Mouse (Mus musculus): Measurements from ENCODE around the gene Atp11a. TPM values are rescaled to one million over a fixed set of nuclear protein-coding genes. Genes with fewer than 3 reads are reported as not detected.

Atp11a gene
- 10 to 100 TPM; 50.1 to 52.6 TPM for total RNA-seq (2021)

DNA sequence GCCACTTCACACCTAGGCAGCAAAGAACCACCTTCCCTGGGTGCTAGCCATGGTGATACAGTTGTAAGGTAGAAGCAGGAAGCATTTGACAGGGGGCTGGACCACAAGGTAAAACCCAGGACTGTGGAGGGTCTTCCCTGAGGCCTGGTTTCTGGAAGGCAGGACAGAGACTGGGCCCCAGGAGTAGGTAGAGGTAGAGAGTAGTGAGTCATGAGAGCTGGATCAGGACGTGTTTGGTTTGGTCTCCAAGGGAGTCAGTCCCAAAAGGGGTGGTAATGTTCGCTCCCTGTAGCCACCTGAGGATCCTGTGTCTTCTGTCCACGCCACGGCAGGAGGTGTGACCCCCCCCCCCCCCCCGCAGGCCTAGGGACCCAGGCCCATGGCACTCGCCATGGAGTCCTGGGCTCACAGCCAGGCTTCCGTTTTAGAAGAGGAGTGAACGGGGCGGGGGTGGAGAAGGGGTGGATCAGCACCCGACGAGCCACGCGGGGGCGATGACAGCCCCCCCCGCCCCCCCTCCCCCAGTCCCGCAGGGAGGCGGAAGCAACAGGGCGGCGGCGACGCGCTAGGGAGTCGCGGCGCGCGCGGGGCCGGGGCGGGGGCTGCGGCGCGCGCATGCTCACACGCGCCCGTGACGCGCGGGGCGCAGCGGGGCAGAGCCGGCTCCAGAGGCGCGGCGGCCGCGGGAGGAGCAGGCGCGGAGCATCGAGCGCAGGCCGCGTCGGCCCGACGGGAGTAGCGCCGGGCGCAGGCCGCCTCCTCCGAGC, at the start of gene Atp11a:
Gene Atp11a, plus strand, starts transcription at position 624 of the 767 bp plus-strand sequence.
- intact Hi-C loops (cut with DNase I), result loop anchor here (5.0 kb wide), 1 partner anchor 61 kb away; no protein-coding TSS in a partner anchor

DNA sequence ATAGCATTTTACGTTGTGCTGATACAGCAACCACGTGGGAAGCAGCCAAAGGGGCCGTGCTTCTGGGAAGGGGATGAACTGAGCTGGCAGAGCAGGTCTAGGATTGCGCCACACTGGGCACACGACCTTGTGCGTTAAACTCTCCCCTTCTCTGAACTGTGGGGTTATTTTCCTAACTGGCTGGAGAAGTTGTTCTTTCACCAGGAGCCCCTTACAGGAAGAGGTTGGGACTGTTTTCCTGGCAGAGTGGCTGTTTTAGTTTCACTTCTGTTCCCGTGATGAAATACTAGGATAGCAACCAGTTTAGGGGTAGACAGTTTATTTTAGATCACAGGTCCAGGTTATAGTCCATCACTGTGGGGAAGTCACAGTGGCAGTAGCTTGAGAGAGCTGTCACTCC, 45.2 kb upstream of the Atp11a start:
- intact Hi-C loops (cut with DNase I), result no loop called here
- no peak for DNase-seq (ENCODE audit: extremely low spot score in 1 of 2, low spot score in 2 of 2)

More for the DNA sequence above, at the start of gene Atp11a:
- peak in 1 of 2 experiments; percentile 85 for DNase-seq (ENCODE audit: extremely low spot score in 1 of 2, low spot score in 2 of 2)

DNA sequence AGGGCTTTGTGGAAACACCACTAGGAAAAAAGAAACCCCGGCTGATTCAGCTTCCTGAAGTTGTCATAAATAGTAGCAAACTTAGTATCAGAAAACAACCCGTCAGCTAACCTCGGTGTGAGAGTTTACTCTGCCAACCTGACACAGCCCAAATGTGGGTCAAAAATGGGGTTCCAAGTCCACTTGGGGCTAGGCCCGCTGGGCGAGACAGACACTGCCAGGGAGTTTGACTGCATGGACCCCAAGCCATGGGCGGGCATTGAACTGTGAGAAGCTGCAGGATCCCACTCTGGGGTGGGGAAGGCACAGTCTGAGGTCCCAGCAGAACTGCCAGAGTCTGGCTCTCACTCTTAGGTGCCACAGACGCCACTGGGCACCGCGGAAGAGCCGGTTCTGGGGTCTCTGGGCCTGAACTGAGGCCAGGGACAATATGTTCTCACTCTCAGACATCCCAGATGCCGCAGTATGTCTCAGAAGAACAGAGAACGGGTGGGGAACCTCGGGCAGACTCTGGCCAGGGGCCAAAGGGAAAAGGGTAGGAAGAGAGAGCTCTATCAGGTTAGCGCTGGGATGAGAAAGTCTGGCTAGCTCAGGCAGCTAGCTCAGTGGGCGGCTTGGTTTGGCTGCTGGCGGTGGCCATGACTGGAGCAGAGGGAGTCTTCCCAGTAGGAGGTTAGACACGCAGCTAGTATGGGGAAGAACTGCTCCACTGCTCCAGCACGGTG, 40.8 kb upstream of the Atp11a start:
- intact Hi-C loops (cut with DNase I), result no loop called here
- no peak for DNase-seq (ENCODE audit: extremely low spot score in 1 of 2, low spot score in 2 of 2)

DNA sequence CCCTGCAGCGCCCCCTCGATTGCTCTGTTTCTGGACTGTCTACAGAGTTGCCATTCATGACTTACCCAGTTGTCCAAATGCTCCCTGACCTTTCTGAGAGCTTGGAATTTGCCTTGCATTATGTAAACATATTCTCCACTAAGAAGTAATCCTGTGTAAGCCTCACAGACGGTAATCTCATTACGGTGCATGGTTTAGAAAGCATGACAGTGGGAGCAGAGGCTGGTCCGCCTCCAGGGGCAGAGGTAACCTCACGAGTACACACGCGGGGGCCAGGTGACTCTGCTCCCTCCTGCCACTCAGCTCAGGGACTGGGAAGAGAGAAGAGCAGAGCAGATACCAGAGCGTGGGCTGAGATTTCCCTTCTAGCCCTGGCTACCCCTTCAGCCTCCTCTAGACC, 37.7 kb upstream of the Atp11a start:
- no peak for DNase-seq (ENCODE audit: extremely low spot score in 1 of 2, low spot score in 2 of 2)
- intact Hi-C loops (cut with DNase I), result no loop called here

DNA sequence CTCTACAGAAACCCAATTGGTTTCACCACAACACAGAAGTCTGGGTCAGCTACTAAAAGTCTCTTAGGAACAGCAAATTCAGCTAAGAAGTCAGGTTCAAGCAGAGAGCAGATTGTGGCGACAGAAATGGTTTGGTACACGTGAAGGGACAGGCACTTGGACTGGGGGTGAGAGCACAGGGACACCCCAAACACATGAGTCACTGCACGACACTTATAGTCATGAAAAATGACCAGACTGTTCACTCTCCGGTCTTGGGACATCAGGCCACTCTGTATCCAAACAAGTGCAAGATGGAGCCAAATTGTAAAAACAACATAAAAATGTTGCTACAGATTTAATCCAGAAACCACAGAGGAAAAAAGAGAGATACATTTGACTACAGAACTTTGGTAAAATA, 28.2 kb upstream of the Atp11a start:
- intact Hi-C loops (cut with DNase I), result no loop called here
- DNase-seq (ENCODE audit: extremely low spot score in 1 of 2, low spot score in 2 of 2), result no peak

DNA sequence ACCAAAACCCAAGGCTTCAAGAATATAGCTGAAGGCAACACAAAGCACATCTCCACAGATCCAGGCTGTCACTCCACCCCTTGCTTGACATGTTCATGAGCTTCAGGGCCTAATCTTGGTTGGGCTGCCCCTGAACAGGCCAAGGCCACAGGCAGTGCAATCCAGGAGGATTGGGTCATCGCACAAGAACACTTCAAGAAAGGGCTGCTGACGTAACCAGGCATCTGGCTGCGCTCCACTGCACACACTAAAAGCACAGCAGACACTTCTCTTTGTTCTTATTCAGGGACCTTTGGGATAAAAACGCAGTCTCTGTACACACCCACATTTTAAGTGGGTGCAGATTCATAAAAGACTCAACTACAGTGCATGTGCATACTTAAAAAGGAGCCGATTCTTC, 26.0 kb upstream of the Atp11a start:
- intact Hi-C loops (cut with DNase I), result no loop called here
- DNase-seq (ENCODE audit: extremely low spot score in 1 of 2, low spot score in 2 of 2), result no peak

DNA sequence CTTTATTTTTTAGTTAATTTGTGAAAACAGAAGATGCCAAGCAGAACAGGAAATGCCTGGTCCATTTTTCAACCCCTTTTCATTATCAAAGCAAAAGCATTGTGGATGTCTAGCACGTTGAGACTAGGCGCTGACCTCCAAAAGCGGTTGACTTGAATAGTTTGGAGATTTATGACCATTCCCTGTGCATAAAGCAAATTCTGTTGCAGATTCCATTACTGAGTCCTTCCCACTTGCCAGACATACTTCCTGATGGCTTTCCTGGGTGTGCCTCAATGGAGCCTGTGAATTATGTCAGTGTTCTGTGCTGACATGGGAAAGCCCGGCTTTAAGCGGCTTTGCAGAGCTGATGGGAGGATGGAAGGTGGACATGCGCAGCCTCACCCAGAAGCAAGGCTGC, 24.4 kb upstream of the Atp11a start:
- intact Hi-C loops (cut with DNase I), result no loop called here
- DNase-seq (ENCODE audit: extremely low spot score in 1 of 2, low spot score in 2 of 2), result no peak

DNA sequence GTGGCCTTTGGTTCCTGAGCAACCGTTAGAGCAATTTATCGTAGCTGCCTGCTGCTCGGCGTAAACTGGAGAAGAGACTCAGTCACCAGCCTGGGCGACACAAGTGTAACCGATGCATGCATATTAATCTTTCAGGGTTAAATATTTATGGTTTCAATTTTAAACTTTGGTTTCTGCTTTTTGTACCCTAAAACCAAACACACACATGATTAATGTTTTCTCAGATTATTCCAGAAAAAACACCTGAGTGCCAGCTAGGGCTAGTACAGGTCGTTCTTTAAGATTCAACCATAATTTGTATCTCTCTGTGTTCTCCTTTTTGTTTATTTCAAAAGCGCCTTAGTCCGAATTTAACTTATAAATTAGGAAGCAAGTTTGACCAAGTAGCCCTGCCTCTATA, 17.7 kb upstream of the Atp11a start:
- no peak for DNase-seq (ENCODE audit: extremely low spot score in 1 of 2, low spot score in 2 of 2)
- intact Hi-C loops (cut with DNase I), result no loop called here

DNA sequence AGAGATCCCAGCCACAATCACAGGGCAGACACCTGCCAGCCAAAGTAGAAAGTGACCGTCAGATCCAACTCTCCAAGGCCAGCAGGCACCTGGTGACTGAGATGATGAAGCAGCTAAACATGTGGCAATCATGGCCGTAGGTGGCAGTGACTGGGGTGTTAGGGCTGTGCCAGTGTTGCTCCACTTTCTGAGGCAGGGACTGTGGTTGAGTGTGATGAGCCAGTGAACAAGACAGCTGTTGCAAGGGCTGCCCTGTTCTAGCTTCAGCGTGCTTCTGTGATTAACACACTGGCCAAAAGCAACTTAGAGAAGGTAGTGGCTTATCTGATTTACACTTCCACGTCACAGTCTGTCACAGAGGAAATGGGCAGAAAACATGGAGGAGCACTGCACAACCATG, 13.4 kb upstream of the Atp11a start:
- DNase-seq (ENCODE audit: extremely low spot score in 1 of 2, low spot score in 2 of 2), result no peak
- intact Hi-C loops (cut with DNase I), result no loop called here

DNA sequence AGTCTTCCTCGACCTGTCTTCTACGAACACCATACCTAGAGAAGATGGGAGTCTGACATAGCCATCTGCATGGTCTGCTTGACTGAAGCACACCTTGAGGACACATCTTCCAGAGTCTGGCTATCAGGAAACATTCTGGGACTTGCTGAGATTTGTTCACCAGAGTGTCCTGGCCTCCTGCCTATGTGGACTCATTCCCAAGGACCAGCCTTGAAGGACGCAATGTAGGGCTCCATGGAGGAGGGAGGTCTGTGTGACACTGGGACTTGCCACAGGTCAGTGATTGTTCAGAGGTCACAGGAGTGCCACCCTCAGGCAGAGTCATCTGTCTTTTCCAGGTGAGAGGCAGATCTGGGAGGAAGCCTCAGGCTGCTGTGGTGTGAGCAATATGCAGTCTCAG, 8.6 kb upstream of the Atp11a start:
- DNase-seq (ENCODE audit: extremely low spot score in 1 of 2, low spot score in 2 of 2), result no peak
- intact Hi-C loops (cut with DNase I), result no loop called here

DNA sequence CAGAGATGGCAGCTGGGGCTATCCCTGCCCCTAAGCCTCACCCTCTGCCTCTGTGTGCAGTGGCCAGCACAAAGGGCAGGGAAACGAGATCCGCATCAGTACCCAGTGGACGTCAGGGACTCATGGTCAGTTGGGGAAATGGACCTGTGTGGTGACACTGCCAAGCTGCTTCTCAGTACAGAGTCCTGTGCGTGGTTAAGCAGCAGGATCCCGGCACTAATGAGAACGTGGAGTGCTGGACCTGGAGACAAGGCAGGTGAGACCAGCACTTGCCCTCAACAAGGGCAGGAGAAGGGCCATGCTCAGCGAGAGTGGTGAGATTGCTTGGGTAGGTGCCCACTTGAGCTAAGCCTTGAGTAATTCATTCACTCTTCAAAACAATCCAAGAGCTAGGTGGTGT, 7.7 kb upstream of the Atp11a start:
- no peak for DNase-seq (ENCODE audit: extremely low spot score in 1 of 2, low spot score in 2 of 2)
- intact Hi-C loops (cut with DNase I), result no loop called here

DNA sequence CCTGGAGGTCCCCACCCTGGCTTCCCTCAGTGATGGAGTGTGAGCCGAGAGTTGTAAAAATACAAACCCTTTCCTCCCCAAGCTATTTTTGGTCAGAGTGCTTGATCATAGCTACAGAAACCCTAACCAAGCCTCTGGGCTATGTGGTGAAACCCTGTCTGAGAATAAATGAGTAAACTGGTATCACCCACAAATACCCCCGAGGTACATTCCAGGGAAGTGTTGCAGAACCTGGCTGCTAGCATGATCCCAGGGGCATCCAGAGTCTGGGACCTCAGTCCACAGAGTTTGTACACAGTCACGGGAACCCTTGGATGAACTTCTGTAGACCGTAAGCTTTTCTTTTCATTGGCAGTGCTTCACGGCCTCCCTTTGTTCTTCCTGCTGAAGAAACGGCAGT, 3.8 kb upstream of the Atp11a start:
- no peak for DNase-seq (ENCODE audit: extremely low spot score in 1 of 2, low spot score in 2 of 2)
- intact Hi-C loops (cut with DNase I), result no loop called here

DNA sequence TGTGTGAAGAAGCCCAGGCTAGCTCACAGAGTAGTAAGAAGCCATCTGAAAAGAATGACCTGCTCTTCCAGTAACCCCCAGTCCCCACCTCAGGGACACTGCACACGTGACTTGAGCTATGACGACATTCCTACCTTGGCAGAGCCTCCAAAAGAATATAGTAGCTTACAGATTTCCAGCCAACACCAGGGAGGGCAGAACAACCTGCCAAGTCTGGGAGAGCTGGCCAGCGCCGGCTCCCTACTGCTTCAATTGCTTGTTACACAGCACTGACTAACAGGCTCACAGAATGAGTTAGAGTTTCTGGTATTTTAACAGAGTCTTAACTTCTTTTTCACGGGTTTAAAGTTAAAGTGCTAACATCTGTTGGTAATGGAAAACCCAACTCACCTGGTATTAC, 2.7 kb upstream of the Atp11a start:
- intact Hi-C loops (cut with DNase I), result no loop called here

DNA sequence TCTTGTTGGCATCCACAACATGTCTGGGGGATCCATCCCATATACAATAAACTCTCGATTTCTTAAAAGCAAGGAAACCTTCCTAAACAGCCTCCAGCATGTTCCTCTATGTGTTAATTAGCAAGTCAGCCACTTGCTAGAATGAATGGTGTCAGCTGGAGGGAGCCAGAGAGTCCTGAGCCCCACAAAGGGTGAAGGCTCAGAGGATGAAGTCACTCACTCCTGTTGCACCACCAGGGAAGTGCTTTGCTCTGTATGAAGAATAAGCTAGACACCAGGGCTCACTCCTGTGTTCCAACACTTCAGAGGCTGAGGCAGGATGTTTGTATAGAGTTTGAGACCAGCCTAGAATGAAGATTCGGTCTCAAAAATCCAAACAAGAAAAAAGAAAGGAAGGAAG, 1.5 kb upstream of the Atp11a start:
- intact Hi-C loops (cut with DNase I), result loop anchor here (5.0 kb wide), 1 partner anchor 62 kb away; no protein-coding TSS in a partner anchor
- DNase-seq (ENCODE audit: extremely low spot score in 1 of 2, low spot score in 2 of 2), result no peak

More for the DNA sequence above, 2.7 kb upstream of the Atp11a start:
- no peak for DNase-seq (ENCODE audit: extremely low spot score in 1 of 2, low spot score in 2 of 2)

DNA sequence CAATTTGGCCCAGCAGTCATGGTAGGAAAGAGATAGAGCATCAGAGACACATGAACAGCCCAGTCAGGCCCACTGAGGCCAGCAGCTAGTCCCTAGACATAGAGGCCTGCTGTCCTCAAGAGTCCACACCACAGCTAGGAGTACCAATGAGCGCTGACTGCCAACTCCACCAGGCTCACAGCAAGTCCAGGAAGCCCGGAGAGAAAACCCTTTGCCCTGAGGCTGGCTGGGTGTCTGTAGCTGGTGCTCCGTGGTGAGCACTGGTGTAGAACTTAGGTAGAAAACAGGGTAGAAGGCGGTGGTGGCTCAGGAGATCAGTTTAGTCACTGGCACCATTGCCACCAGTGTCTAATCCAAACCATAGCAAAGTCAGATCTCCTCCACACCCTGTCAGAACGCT, 988 bp upstream of the Atp11a start:
- intact Hi-C loops (cut with DNase I), result loop anchor here (5.0 kb wide), 1 partner anchor 61 kb away; no protein-coding TSS in a partner anchor
- no peak for DNase-seq (ENCODE audit: extremely low spot score in 1 of 2, low spot score in 2 of 2)

DNA sequence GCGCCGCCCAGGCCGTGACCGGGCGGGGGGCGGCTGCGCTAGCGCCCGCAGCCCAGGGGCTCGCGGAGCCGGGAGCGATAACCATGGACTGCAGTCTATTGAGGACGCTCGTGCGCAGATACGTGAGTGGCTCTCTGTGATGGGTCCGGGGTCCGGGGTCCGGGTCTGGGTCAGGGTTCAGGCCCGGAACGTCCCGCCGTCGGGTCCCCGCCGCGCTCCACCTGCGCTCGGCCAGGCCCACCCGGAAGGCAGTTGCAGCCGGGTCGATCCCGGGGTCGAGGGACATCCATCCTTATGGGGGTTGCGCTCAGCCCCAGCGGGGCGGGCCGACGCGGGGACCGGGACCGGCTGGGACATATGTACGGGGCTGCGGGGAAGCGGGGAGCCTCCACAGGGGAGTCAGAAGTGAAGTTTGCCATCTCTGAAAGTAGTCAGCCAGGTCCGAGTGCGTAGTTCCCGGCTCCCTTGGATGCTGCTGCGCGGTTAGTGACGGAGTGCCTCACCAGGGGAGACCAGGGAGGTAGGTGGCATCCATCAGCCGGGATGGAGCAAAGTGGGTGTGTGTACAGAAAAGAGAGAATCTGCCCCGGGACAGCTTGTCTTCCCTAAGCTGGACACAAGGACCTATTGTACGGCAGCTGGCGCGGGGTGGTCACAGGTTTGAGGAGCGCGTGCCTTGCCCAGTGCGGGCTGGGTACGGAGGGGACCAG, 572 bp downstream of the Atp11a start:
- DNase-seq (ENCODE audit: extremely low spot score in 1 of 2, low spot score in 2 of 2), result peak in 1 of 2 experiments; percentile 49

DNA sequence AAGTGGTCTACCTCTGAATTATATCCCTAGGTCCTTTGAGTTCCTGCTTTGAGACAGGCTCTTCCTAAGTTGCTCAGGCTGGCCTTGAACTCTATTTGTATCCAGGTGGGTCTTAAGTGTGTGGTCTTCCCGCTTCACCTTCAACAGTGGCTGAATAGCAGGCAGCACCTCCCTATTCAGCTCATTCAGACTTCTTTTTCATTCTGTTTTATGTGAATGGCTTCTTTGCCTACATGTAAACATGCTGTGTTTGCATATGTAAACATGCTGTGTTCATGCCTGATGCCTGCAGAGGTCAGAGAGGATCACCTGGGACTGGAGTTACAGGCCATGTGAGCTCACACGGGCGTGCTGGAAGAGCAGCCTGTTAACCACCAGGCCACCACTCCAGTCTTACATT, 3.1 kb downstream of the Atp11a start:
- DNase-seq (ENCODE audit: extremely low spot score in 1 of 2, low spot score in 2 of 2), result no peak
- intact Hi-C loops (cut with DNase I), result loop anchor here (5.0 kb wide), 1 partner anchor 57 kb away; no protein-coding TSS in a partner anchor

More for the DNA sequence above, 572 bp downstream of the Atp11a start:
- intact Hi-C loops (cut with DNase I), result loop anchor here (5.0 kb wide), 1 partner anchor 60 kb away; no protein-coding TSS in a partner anchor

DNA sequence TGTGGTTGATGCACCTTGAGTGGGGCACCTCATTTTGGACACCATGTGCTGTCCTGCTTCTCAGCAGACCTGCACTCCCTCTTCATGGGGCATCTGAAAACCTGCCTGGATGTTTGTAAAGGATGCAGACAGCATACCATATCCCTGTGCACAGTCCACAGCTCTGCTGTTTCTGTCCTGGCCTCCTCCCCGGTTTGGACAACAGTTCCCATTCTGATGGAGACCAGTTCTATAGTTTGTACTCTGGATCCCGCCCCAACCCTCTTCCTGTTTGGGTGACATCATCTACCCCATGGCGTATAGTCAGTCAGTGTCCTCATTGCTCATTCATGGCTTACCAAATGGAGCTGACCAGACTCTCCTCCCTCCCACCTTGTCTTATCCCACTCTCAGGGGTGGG, 5.1 kb downstream of the Atp11a start:
- no peak for DNase-seq (ENCODE audit: extremely low spot score in 1 of 2, low spot score in 2 of 2)
- intact Hi-C loops (cut with DNase I), result no loop called here

DNA sequence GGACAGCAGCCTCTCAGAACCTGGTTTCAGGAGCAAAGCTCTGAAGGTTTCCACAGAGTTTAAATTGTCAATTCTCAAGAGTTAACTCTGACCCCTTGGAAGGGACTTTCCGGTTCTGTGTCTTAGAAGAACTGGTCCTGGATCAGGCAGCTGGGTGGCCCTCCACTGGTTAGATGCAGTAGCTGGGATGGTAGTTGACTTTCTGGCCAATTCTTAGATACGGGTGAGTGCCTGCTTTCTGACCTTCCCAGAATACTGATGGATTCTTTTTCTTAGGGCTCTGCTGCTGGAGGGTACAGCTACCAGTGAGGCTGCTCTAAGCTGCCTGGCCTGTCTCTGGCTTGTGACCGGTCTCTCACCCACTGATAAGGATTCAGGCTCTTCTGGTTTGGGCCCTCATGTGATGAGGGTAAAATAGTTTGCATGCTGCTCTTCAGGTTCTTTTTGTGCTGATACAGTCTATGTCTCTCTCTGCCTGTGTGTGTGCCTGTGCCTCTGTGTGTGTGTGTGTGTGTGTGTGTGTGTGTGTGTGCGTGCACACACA, 6.8 kb downstream of the Atp11a start:
- intact Hi-C loops (cut with DNase I), result no loop called here
- DNase-seq (ENCODE audit: extremely low spot score in 1 of 2, low spot score in 2 of 2), result no peak
